Mouse (Mus musculus): ENCODE measurements around the gene Polr2i. TPM values are rescaled to one million over a fixed set of nuclear protein-coding genes. Genes with fewer than 3 reads are reported as not detected.
"Not testable (repeated sequence)": the region's sequence is repeated elsewhere in the genome, so short reads cannot be mapped to it uniquely, and the experiment has no call there.

The Polr2i gene
- polyA plus RNA-seq, 1 experiment from 2014 or later, result 166 TPM

DNA sequence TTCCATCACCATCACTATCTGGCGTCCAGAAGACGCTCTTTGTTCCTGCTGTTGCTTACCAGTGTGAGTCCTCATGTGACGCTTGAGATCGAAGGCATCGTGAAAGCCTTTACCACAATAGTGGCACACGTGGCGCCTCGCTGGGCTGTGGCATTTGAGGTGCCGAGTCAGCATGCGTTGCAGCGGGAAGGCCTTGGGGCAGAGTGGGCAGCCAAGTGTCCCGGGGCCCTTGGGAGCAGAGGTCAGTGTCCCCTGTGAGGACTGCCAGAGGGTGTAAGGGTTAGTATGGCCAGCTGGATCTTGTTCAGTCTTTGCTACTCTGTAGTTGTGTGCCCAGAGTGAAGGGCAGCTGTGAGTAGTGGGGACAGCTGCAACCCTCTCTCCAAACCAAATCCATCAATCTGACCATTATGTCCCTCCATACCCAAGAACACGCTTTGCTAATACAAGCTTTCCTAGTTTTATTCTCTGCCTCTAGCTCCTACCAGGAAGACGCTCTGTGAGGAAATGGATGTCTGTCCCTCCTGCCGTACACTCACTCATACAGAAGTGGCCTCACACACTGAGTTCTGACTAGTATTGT, 2.6 kb downstream of the Polr2i start:
- H3K27me3 ChIP-seq (replicated peaks), result no peaks in the 10 kb centered on the region
- no peak overlapping the region for H3K4me3 ChIP-seq
- H3K9me3 ChIP-seq, result no peaks in the 10 kb centered on the region
- 95% methylated on average over 15 of the region's 15 CpGs for WGBS
- H3K9ac ChIP-seq, result no peak overlapping the region
- H3K4me1 ChIP-seq, result peaks cover 20% of the 10 kb centered on the region
- H3K27ac ChIP-seq, result no peak overlapping the region
- peaks cover 24% of the 10 kb centered on the region for H3K36me3 ChIP-seq
- no peak overlapping the region for H3K4me2 ChIP-seq (replicated peaks)
- ATAC-seq (ENCODE audit: low FRiP score, low read depth), result no peak

DNA sequence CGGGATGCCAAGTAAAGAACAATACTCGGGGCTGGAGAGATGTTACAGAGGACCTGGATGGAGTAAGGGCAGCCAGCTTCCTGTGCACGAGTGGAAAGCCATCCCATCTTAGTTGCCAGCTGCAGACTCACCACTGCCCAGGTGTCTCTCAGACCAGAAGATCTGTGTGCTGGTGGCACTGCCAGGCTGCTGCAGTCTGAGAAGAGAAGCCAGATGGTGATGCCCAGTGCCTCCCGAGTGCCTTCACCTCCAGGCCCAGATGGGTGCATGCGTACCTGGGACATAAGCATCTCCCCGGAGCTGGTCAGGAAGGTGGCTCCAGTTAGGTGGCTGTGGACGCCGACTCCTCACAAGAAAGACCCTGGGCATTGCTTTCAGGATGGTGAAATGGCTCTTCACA, 3.3 kb downstream of the Polr2i start:
- no peak overlapping the region for H3K4me2 ChIP-seq (replicated peaks)
- H3K9me3 ChIP-seq, result no peaks in the 10 kb centered on the region
- ATAC-seq (ENCODE audit: low FRiP score, low read depth), result no peak
- no peaks in the 10 kb centered on the region for H3K27me3 ChIP-seq (replicated peaks)
- peaks cover 24% of the 10 kb centered on the region for H3K36me3 ChIP-seq
- H3K27ac ChIP-seq, result no peak overlapping the region
- H3K9ac ChIP-seq, result no peak overlapping the region
- H3K4me3 ChIP-seq, result no peak overlapping the region
- 86% methylated on average over 8 of the region's 8 CpGs for WGBS
- H3K4me1 ChIP-seq, result peaks cover 20% of the 10 kb centered on the region

GRCm38 (mm10) chr7:30235625-30236024, 3.9 kb downstream of the Polr2i start, which contains the start of gene Ovol3:
Gene Ovol3, minus strand, starts transcription at chr7:30235725.
- ATAC-seq (ENCODE audit: low FRiP score, low read depth), result no peak
- Histone ChIP-seq H3K9me3 (no peaks in the 10 kb centered on the region), H3K9ac (no peak within 1 kb of the TSS), H3K4me3 (no peak within 1 kb of the TSS), H3K4me2 (replicated peaks) (no peak within 1 kb of the TSS), H3K36me3 (peaks cover 25% of the 10 kb centered on the region), H3K4me1 (peaks cover 18% of the 10 kb centered on the region), H3K27ac (no peak within 1 kb of the TSS), H3K27me3 (replicated peaks) (no peaks in the 10 kb centered on the region)
- 83% methylated on average over 4 of the region's 4 CpGs for WGBS

DNA sequence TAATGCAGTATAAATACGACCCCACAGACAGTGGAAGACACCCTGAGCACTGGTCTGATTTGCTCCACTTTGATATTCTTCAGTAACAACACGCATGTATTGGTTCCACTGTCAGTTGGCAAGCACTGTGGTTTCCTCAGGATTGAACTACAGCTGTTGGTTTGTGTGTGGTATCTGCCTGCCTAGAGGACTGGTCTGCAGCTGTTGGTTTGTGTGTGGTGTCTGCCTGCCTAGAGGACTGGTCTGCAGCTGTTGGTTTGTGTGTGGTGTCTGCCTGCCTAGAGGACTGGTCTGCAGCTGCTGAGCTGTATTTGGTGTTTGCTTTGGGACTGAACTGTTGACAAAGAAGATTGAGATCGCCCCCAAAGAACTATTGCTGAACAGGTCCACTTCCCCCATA, 5.6 kb downstream of the Polr2i start:
- not testable (repeated sequence) for H3K9ac ChIP-seq; H3K27me3 ChIP-seq (replicated peaks); H3K9me3 ChIP-seq; ATAC-seq (ENCODE audit: low FRiP score, low read depth); H3K27ac ChIP-seq; H3K4me2 ChIP-seq (replicated peaks); H3K4me3 ChIP-seq
- Histone ChIP-seq H3K4me1 (peaks cover 12% of the 10 kb centered on the region), H3K36me3 (peaks cover 39% of the 10 kb centered on the region)
- 96% methylated on average over 3 of the region's 3 CpGs for WGBS

DNA sequence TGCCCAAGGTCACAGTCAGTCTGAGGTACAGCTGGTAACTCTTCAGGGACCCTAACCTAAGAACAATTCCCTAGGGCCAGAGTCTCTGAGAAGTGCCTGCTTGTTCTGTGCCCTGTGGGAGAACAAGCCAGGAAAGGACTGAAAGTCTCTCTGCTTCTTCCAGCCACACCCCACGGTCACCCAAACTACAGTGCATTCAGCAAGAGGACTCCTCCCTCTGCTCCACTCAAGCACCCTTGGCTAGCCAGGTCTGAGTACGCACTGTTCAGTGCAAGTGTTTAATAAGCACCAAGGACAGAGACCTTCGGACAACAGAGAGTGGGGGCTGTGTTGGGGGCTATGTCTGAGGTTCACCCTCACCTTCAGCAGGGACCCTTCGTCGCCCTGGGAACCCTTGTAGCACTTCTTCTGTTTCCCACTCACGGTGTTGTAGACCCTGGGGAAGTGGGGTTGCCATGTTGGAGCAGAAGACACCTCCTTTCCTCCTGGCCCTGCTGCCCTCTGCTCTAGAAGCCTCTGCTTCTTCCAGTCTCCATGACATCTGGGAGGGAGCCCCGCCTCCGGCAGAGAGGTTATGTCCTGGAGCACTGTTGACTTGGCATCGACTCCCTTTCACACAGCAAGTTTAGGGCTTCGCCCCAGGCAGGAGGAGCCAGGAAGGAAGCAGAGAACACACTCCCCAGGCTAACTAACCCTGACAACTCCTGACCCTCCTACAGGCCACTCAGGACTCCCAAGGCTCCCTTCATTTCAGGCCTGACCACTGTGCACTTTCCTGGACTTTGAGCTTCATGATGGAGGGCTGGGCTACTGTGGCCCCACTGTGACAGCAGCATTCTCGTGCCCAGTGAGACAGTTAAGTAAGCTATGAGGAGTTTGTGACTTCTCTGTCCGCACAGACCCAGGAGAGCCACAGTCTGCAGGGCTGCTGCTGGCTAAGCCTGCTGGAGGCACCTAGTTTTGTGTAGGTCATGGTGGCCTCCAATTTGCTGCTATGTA, 20.5 kb downstream of the Polr2i start:
- Histone ChIP-seq H3K9me3 (no peaks in the 10 kb centered on the region), H3K4me1 (no peaks in the 10 kb centered on the region), H3K4me2 (replicated peaks) (no peak overlapping the region), H3K27me3 (replicated peaks) (no peaks in the 10 kb centered on the region), H3K27ac (no peak overlapping the region), H3K9ac (no peak overlapping the region), H3K4me3 (no peak overlapping the region), H3K36me3 (peaks cover 3% of the 10 kb centered on the region)
- 92% methylated on average over 12 of the region's 12 CpGs for WGBS
- ATAC-seq (ENCODE audit: low FRiP score, low read depth), result no peak

DNA sequence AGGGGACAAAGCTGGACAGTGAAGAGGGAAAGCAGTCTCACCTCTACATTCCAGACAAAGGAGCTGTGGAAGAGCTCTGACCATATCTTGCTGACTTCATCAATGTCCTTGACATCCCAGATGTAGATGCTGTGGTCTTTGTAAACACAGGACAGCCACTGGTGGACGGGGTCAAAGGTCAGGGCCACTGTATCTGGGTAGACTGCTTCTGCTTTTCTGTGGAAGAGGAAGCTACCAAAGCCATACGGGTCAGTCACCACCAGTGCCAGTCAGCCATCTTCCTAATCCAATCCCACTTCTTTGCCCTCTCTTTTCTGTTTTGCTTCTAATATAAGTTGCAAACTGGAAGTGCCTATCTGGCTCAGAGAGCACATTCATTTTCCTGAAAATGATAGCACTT, 33.3 kb downstream of the Polr2i start:
- H3K36me3 ChIP-seq, result peaks cover 28% of the 10 kb centered on the region
- H3K9me3 ChIP-seq, result no peaks in the 10 kb centered on the region
- no peaks in the 10 kb centered on the region for H3K27me3 ChIP-seq (replicated peaks)
- no peak overlapping the region for H3K27ac ChIP-seq
- WGBS, result 83% methylated on average over 2 of the region's 2 CpGs
- H3K4me3 ChIP-seq, result no peak overlapping the region
- no peak overlapping the region for H3K9ac ChIP-seq
- H3K4me2 ChIP-seq (replicated peaks), result no peak overlapping the region
- no peaks in the 10 kb centered on the region for H3K4me1 ChIP-seq
- ATAC-seq (ENCODE audit: low FRiP score, low read depth), result no peak

GRCm38 (mm10) chr7:30265531-30265930, 33.8 kb downstream of the Polr2i start:
- Histone ChIP-seq H3K4me2 (replicated peaks) (no peak overlapping the region), H3K27ac (no peak overlapping the region), H3K9ac (no peak overlapping the region), H3K4me1 (no peaks in the 10 kb centered on the region), H3K9me3 (no peaks in the 10 kb centered on the region), H3K27me3 (replicated peaks) (no peaks in the 10 kb centered on the region), H3K4me3 (no peak overlapping the region), H3K36me3 (peaks cover 30% of the 10 kb centered on the region)
- WGBS, result 93% methylated on average over 5 of the region's 5 CpGs
- ATAC-seq (ENCODE audit: low FRiP score, low read depth), result no peak

GRCm38 (mm10) chr7:30265935-30266334, 34.2 kb downstream of the Polr2i start:
- WGBS, result 88% methylated on average over 7 of the region's 7 CpGs
- Histone ChIP-seq H3K9me3 (no peaks in the 10 kb centered on the region), H3K4me2 (replicated peaks) (no peak overlapping the region), H3K36me3 (peaks cover 30% of the 10 kb centered on the region), H3K4me1 (no peaks in the 10 kb centered on the region), H3K4me3 (no peak overlapping the region), H3K27ac (no peak overlapping the region), H3K27me3 (replicated peaks) (no peaks in the 10 kb centered on the region), H3K9ac (no peak overlapping the region)
- ATAC-seq (ENCODE audit: low FRiP score, low read depth), result no peak

DNA sequence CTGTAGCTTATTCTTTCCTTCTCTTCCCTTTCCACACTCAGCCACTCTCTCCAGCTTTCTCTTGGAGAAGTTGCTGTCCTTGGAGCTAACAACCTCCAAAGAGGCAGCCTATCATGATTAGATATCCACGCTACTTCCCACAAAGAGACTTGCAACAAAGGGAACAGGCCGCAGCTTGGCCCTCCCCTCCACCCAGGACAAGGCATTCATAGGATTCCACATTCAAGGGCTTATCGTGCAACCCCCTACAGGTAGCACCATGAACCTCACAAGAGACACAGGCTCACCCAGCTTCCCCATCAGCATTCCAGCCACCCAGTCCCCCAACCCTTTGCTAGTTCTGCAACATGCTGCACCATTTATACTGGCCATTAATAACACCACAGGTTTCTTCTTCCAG, 35.0 kb downstream of the Polr2i start:
- peaks cover 27% of the 10 kb centered on the region for H3K36me3 ChIP-seq
- no peak overlapping the region for H3K27ac ChIP-seq
- no peaks in the 10 kb centered on the region for H3K4me1 ChIP-seq
- no peak overlapping the region for H3K4me2 ChIP-seq (replicated peaks)
- H3K9me3 ChIP-seq, result no peaks in the 10 kb centered on the region
- H3K4me3 ChIP-seq, result no peak overlapping the region
- no peak for ATAC-seq (ENCODE audit: low FRiP score, low read depth)
- no peaks in the 10 kb centered on the region for H3K27me3 ChIP-seq (replicated peaks)
- no peak overlapping the region for H3K9ac ChIP-seq
- 90% methylated on average over 3 of the region's 3 CpGs for WGBS

DNA sequence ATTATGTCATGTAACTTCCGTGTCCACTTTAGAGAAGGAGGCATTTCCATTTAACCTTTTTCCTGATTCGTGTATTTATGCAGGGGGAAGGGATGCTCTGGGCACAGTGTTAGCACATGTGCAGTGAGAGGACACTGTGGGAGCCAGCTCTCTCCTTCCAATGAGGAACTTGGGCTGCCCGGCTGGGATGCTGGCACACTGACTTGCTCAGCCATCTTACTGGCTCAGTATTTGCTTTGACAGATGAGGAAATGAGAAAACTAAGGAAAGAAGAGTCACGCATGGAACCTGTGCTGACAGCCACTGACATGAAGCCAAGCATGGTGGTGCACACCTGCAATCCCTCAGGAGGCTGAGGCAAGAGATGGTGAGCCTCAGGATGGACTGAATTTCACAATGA, 37.9 kb downstream of the Polr2i start:
- H3K4me3 ChIP-seq, result no peak overlapping the region
- H3K27ac ChIP-seq, result no peak overlapping the region
- ATAC-seq (ENCODE audit: low FRiP score, low read depth), result no peak
- H3K36me3 ChIP-seq, result peaks cover 23% of the 10 kb centered on the region
- H3K9me3 ChIP-seq, result no peaks in the 10 kb centered on the region
- H3K4me2 ChIP-seq (replicated peaks), result no peak overlapping the region
- no peak overlapping the region for H3K9ac ChIP-seq
- H3K4me1 ChIP-seq, result no peaks in the 10 kb centered on the region
- H3K27me3 ChIP-seq (replicated peaks), result no peaks in the 10 kb centered on the region
- WGBS, result 93% methylated on average over 4 of the region's 4 CpGs

GRCm38 (mm10) chr7:30274383-30274782, 42.6 kb downstream of the Polr2i start:
- Histone ChIP-seq H3K4me3 (no peak overlapping the region), H3K27ac (no peak overlapping the region), H3K36me3 (peaks cover 15% of the 10 kb centered on the region), H3K9me3 (no peaks in the 10 kb centered on the region), H3K4me1 (peaks cover 3% of the 10 kb centered on the region; the same call in 1 of the 2 replicates), H3K4me2 (replicated peaks) (no peak overlapping the region), H3K27me3 (replicated peaks) (no peaks in the 10 kb centered on the region), H3K9ac (no peak overlapping the region)
- ATAC-seq (ENCODE audit: low FRiP score, low read depth), result no peak
- WGBS, result 82% methylated on average over 6 of the region's 6 CpGs

DNA sequence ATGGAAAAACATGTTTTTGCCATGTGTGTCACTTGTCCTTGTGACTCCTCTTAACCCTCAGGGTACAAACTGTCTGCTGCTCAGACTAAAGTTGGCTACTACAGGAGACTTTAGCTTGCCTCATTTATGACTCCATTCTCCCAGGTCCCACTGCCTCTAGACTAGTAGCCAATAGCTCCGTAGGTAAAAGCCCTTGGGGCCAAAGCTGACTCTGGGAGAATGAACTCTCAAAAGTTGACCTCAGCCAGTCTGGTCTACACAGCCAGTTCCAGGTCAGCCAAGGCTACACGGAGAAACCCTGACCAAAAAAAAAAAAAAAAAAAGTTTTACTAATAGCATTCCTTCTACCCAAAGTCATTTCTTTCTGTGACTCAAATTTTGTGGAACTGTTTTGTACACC, 47.2 kb downstream of the Polr2i start:
- H3K9ac ChIP-seq, result no peak overlapping the region
- 55% methylated on average over 2 of the region's 2 CpGs for WGBS
- ATAC-seq (ENCODE audit: low FRiP score, low read depth), result no peak
- no peaks in the 10 kb centered on the region for H3K27me3 ChIP-seq (replicated peaks)
- H3K36me3 ChIP-seq, result no peaks in the 10 kb centered on the region; the same call in 1 of the 2 replicates
- peaks cover 6% of the 10 kb centered on the region; the same call in 1 of the 2 replicates for H3K4me1 ChIP-seq
- no peak overlapping the region for H3K4me3 ChIP-seq
- no peak overlapping the region for H3K27ac ChIP-seq
- H3K4me2 ChIP-seq (replicated peaks), result peak overlapping the region; percentile 92
- H3K9me3 ChIP-seq, result no peaks in the 10 kb centered on the region
